ENCODE assay signal across 8 mouse cellular contexts in the genomic region with DNA sequence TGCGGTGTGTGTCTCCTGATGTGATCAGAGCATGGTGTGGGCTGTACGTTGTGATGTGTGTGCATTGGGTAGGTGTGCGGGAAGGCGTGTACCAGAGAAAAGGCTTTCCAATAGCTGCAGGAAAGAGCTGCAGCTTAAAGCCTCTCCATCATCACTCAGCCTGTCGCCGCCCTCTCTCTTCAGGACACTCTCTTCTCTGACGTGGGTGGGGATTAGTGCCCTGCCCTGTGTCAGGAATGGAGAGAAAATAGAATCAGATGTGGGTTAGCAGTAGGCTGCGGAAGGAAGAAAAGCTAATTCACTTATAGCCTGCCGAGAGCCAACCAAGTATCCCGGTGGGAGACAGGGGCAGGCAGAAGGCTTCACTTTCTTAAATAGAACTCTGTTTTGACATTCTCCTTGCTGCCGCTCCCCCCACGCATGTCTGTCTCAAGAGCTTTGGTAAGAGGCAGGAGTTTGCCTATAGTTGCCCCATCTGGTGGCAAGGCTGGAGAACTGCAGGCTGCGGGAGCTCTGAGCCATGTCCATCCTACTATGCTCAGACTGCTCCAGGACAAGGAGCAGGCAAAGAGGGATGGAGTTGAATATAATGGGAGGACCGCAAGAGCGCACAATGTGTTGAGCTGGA. TPM values are rescaled to one million over a fixed set of nuclear protein-coding genes. Genes with fewer than 3 reads are reported as not detected.
A peak's percentile ranks its signal among the peaks of the same experiment; 100 is the strongest.
DNase-seq lines count a peak whose midpoint lies in the region; ATAC-seq and TF ChIP-seq lines count a peak whose summit lies in the region.

No protein-coding gene starts in this region.

- peaks cover 6% of the 10 kb centered on the region; the same call in 1 of the 2 replicates for H3K27me3 ChIP-seq in E14TG2a.4 (ENCODE audit: insufficient read depth, low read length)
- H3K27me3 ChIP-seq in forebrain, embryonic 13.5 days = no peaks in the 10 kb centered on the region
- H3K27me3 ChIP-seq in heart, embryonic 16.5 days (ENCODE audit: control insufficient read depth, insufficient read depth, low read length) = no peaks in the 10 kb centered on the region
- peaks cover 3% of the 10 kb centered on the region; the same call in 1 of the 2 replicates for H3K27me3 ChIP-seq in liver, embryonic 13.5 days
- H3K27me3 ChIP-seq in stomach, embryonic 15.5 days (replicated peaks) = no peaks in the 10 kb centered on the region

- H3K4me1 ChIP-seq in E14TG2a.4 (replicated peaks; ENCODE audit: low read depth, low read length) = peaks cover 17% of the 10 kb centered on the region
- H3K4me1 ChIP-seq in forebrain, embryonic 13.5 days = peaks cover 14% of the 10 kb centered on the region
- peaks cover 13% of the 10 kb centered on the region for H3K4me1 ChIP-seq in heart, embryonic 16.5 days (ENCODE audit: control insufficient read depth, insufficient read depth, low read length)
- peaks cover 26% of the 10 kb centered on the region for H3K4me1 ChIP-seq in liver, embryonic 13.5 days (replicated peaks)
- peaks cover 13% of the 10 kb centered on the region for H3K4me1 ChIP-seq in stomach, embryonic 15.5 days

- no peaks in the 10 kb centered on the region for H3K36me3 ChIP-seq in E14TG2a.4 (ENCODE audit: insufficient read depth, low read length)
- no peaks in the 10 kb centered on the region for H3K36me3 ChIP-seq in forebrain, embryonic 13.5 days (ENCODE audit: poor library complexity, severe bottlenecking)
- H3K36me3 ChIP-seq in heart, embryonic 16.5 days (ENCODE audit: control insufficient read depth, insufficient read depth) = no peaks in the 10 kb centered on the region
- H3K36me3 ChIP-seq in liver, embryonic 13.5 days = no peaks in the 10 kb centered on the region
- H3K36me3 ChIP-seq in stomach, embryonic 15.5 days = no peaks in the 10 kb centered on the region

- H3K9me3 ChIP-seq in E14TG2a.4 (ENCODE audit: low read length) = peaks cover 8% of the 10 kb centered on the region; the same call in 1 of the 2 replicates
- no peaks in the 10 kb centered on the region for H3K9me3 ChIP-seq in forebrain, embryonic 13.5 days (replicated peaks)
- no peaks in the 10 kb centered on the region for H3K9me3 ChIP-seq in heart, embryonic 16.5 days (replicated peaks; ENCODE audit: control insufficient read depth, low read length)
- no peaks in the 10 kb centered on the region for H3K9me3 ChIP-seq in liver, embryonic 13.5 days (replicated peaks)
- no peaks in the 10 kb centered on the region for H3K9me3 ChIP-seq in stomach, embryonic 15.5 days

- peak overlapping the region; percentile 35; the same call in 1 of the 2 replicates for H3K4me3 ChIP-seq in E14TG2a.4 (replicated peaks; ENCODE audit: low read length)
- no peak overlapping the region for H3K4me3 ChIP-seq in forebrain, embryonic 13.5 days
- H3K4me3 ChIP-seq in heart, embryonic 16.5 days (ENCODE audit: low read length) = peak overlapping the region; percentile 42
- no peak overlapping the region for H3K4me3 ChIP-seq in liver, embryonic 13.5 days (replicated peaks)
- no peak overlapping the region; the same call in 1 of the 2 replicates for H3K4me3 ChIP-seq in stomach, embryonic 15.5 days (replicated peaks)

- ATAC-seq in forebrain, embryonic 13.5 days = peak; percentile 65
- peak; percentile 26; the same call in 1 of the 2 replicates for ATAC-seq in heart, embryonic 16.5 days (replicated peaks; ENCODE audit: extremely low read depth, insufficient read depth, low FRiP score)
- no peak for ATAC-seq in liver, embryonic 13.5 days (ENCODE audit: low read depth)
- ATAC-seq in stomach, embryonic 15.5 days (ENCODE audit: insufficient read depth, low FRiP score, low read depth) = peak; percentile 41; the same call in 1 of the 2 replicates

- peak overlapping the region; percentile 44 for H3K4me2 ChIP-seq in forebrain, embryonic 13.5 days
- H3K4me2 ChIP-seq in heart, embryonic 16.5 days (ENCODE audit: low read depth, low read length) = peak overlapping the region; percentile 67
- H3K4me2 ChIP-seq in liver, embryonic 13.5 days = no peak overlapping the region
- H3K4me2 ChIP-seq in stomach, embryonic 15.5 days = peak overlapping the region; percentile 47

- TF ChIP-seq CTCF in E14TG2a.4 (conservative IDR thresholded peaks at IDR 0.05; ENCODE audit: low read length) = peak; percentile 95

- DNase-seq in c-Kit-positive CD71-positive TER-119-positive erythroid progenitor cells, embryonic 14.5 days (ENCODE audit: low spot score) = peak; percentile 61
- DNase-seq in kidney, postnatal 25 days = peak; percentile 73 to 75
- DNase-seq in liver, embryonic 13.5 days = peak; percentile 47
- DNase-seq in neural tube, embryonic 10.5 days (ENCODE audit: extremely low spot score, low spot score) = peak; percentile 78

- WGBS in forebrain, embryonic 13.5 days = 38% methylated on average over 15 of the region's 15 CpGs
- 22% methylated on average over 15 of the region's 15 CpGs for WGBS in heart, embryonic 16.5 days
- WGBS in liver, embryonic 13.5 days (ENCODE audit: insufficient replicate concordance) = 39% methylated on average over 15 of the region's 15 CpGs
- WGBS in stomach, embryonic 15.5 days = 34% methylated on average over 15 of the region's 15 CpGs

- H3K27ac ChIP-seq in forebrain, embryonic 13.5 days = no peak overlapping the region
- H3K27ac ChIP-seq in heart, embryonic 16.5 days (ENCODE audit: low read length) = no peak overlapping the region
- H3K27ac ChIP-seq in liver, embryonic 13.5 days = no peak overlapping the region
- no peak overlapping the region for H3K27ac ChIP-seq in stomach, embryonic 15.5 days

- no peak overlapping the region; the same call in 1 of the 2 replicates for H3K9ac ChIP-seq in forebrain, embryonic 13.5 days
- H3K9ac ChIP-seq in heart, embryonic 16.5 days (ENCODE audit: low read length) = peak overlapping the region; percentile 56; the same call in 1 of the 2 replicates
- no peak overlapping the region for H3K9ac ChIP-seq in liver, embryonic 13.5 days
- H3K9ac ChIP-seq in stomach, embryonic 15.5 days = no peak overlapping the region

RNA-seq across cellular contexts. Expression of a gene that starts 12.0 kb away (rescaled TPM):
- 0.37 and 0.96 TPM in 2 replicates for polyA plus RNA-seq in forebrain, embryonic 13.5 days (2015; fragmentation: Nextera tagmentation; extraction: Ambion mirVana)
- 8.6 and 13.8 TPM in 2 replicates for polyA plus RNA-seq in heart, embryonic 16.5 days (2015; fragmentation: Nextera tagmentation; extraction: Ambion mirVana)
- polyA plus RNA-seq in liver, embryonic 13.5 days (2015; fragmentation: Nextera tagmentation; extraction: Ambion mirVana) = 16.5 and 18.8 TPM in 2 replicates
- polyA plus RNA-seq in stomach, embryonic 15.5 days (2015; fragmentation: Nextera tagmentation; extraction: Ambion mirVana) = 30.9 and 34.6 TPM in 2 replicates

Comparison
In these comparisons a context has a peak if more than half of its experiments do, and no peak if none do; other contexts are left out.
1. H3K4me3 ChIP-seq: peak in E14TG2a.4 (single experiment) and heart, embryonic 16.5 days (single experiment); none in forebrain, embryonic 13.5 days (single experiment), liver, embryonic 13.5 days (single experiment) and stomach, embryonic 15.5 days (single experiment).
2. Peak in every context shown above with its lines, with median percentiles within 50 percentile points of each other: DNase-seq.